Mouse (Mus musculus): Measurements from ENCODE around the gene Sash3.

- TF ChIP-seq CTCF (conservative IDR thresholded peaks at IDR 0.05; ENCODE audit: low read length) (no peak), NANOG (IDR thresholded peaks at IDR 0.05; ENCODE audit: borderline replicate concordance, low read length) (no peak)
Observed at GRCm38 (mm10) chrX:48109316-48109655, 37.0 kb upstream of the Sash3 start.
